Mouse (Mus musculus) heart, postnatal 0 days (tissue): ENCODE measurements around the gene Rfx8.

ENCODE experiments used
- CTCF ChIP-seq: IDR thresholded peaks from 2 replicates; pipeline ENCODE4 v1.5.1; 2016; ENCODE audit warnings: antibody characterized with exemption, control low read depth, low read depth
- EP300 ChIP-seq: IDR thresholded peaks from 2 replicates; pipeline ENCODE4 v1.6.1; 2016; ENCODE audit warnings: antibody characterized with exemption, low read depth

DNA sequence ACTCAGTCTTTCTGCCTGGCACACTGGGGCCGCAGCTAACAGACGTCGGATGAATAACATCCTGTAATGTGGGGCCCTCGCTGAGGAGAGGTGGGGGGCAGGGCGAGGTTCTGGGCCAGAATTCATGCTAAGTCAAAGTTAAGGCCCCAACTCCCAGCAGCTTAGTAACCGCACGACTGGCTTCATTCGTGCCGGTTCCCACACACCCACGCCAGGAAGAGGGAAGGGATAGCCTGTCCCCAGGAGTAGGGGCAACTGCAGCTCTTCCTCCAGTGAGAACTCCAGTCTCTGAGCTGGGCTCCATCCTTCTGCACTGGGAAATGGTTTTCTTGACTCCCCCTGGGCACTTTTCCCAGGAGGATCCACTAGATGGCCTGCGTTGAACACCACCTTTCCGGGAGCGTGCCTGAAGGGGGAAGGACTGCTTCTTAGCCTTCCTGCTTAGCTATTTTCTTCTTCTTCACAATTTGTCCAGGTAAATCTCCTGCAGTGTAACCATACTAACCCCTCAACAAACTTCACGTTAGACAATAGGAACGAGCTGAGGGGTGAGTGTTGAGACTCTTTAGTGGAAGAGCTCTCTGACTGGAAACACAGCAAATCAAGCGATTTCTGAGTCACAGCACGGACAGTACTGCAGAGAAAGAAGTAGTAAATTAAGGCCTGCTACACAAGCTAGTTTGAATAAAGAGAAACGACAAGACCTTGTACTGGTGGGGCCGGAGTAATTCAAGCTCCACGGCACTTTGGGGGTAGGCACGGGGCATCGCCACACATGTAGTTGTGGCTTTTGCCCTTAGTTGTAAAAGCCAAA lies 40.6 kb upstream of the Rfx8 start:
- peak; percentile 79 for TF ChIP-seq CTCF
- TF ChIP-seq EP300: peak; percentile 46; the same call in 1 of the 2 replicates
